Mouse (Mus musculus) spleen, adult 12 weeks (tissue): Measurements from ENCODE around the gene Pde1c.

Source experiments
- DNase-seq: peaks from one replicate; pipeline ENCODE4 v3.0.0; 2022; ENCODE audit warnings: low spot score

Gene Pde1c

DNA sequence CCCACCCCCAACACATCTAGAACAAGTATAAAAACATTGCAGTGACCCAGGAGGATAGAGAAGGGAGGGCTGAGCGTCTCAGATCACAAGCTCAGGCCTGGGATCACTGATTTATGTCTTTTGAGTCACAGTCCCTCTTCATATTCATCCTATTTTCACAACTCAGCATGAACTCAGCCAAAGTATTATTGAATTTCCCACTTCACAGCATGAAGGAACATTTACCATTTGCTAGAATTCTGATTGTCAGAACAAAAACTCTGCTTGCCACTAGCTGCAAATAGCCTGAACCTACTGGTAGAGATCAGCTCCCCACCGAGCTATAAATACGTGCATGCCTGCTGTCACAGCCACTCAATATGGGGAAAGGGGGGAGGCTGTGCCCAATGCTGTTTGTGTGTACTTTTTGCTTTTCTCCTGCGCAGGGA, 492.5 kb downstream of the Pde1c start:
- DNase-seq = no peak

DNA sequence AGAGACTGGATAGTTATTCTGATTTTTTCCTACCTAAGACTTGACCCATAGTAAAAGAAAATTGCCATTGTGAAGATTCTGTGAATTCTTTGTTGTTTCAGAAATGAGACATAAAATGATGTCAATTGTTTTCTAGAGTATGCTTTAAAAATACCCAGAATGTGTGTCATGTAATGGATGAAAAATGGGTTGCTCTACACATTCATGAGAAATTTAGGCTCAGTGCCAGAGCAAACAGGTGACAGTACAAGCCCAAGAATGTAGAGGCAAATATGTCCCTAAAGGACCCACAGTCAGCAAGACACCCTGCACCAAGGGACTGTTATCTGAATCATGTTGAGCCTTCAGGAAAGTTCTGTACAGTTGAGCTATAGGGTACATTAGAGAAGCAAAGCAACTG, 500.4 kb downstream of the Pde1c start:
- DNase-seq = no peak

DNA sequence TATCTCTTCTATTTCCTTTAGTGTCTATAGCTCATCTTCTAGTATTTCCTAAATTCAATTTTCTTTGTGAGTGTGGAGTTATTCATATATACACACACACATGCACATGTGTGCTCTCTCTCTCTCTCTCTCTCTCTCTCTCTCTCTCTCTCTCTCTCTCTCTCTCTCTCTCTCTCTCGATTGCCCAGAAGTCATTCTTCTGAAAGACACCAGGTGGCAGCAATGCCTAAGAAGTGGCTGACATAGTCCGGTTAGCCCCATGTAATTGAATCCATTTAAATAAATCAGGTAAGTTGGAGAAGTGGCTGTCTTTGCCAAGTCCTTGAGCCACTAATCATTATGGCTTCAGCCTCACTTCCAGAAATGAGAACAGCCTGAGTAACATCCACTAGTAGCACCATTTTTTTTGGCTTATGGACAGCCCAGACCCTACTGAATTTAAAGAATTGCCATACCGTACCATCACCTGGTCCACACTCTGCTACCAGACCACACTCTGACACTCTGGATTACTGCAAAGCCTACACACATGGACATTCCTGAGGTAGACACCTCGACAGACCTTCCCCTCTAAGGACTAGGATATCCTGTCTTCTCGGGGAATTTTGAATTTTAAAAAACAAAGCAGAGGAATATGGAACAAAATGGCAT, 502.1 kb downstream of the Pde1c start:
- DNase-seq = no peak

DNA sequence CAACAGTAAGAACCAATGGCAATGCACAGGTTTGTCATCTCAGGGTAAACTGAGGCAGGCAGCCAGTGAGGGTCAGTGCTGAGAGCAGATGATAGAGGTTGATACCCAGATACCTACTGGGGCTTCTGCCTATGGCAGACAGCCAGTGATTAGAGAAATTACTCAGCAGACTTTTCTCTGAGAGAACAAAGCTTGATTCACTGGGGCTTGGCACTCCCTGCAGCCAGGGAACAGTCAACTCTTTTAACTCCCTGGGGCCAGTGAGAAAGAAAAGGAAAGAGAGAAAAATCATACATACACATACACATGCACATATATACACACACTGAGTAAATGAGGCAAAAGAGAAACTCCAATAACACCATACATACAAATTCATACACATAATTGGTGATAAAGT, 505.2 kb downstream of the Pde1c start:
- DNase-seq = no peak

DNA sequence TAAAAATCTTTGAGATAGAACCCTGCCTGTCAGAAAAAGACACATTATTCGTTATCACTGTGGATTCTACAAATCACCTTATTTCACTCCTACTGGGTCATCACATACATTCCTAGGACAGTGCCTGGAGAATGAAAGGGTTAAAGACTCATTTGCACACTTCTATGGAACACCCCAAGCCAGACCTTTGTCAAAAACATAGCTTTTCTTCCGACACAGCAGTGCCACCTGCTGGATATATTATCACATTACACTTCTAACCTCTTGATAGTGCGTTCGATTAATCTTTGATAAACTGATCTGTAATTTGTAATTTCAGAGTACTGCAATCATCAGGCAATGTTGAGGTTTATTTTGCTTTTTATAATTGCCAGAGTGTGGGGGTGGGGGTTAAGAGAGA, 519.8 kb downstream of the Pde1c start:
- no peak for DNase-seq

DNA sequence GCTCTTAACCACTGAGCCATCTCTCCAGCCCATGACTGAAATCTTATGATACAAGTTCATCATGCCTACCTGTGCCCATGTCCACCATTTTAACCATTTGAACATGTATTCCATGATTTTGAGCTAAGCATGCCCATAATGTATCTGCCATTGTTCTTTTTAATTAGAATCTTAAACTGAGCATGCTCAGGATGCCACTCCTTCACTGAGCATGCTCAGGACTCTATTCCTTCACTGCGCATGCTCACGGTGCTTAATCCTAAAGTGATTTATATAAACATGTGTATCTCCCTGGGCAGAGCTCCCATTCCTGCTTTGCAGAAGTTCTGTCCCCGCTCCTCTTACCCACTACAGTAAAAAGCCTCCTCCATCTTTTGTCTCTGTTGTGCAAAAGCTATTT, 520.3 kb downstream of the Pde1c start:
- no peak for DNase-seq

DNA sequence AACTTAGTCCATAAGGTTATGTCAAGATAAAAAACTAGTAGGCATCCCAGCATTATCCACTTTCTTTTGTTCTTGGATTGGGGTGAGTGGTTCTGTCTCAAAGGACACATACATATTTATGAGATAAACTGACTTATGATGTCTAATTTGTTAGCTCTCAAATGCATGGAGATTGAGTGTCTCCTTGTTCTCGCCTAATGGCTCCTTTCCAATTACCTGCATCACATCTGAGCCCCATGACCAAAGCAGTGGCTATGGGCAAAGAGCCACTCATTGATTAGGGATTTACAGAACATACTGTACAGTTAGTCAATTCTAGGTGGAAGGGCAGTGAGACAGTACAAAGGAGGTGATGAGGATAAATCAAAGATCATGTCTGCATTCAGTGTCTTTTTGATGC, 524.2 kb downstream of the Pde1c start:
- DNase-seq = no peak

DNA sequence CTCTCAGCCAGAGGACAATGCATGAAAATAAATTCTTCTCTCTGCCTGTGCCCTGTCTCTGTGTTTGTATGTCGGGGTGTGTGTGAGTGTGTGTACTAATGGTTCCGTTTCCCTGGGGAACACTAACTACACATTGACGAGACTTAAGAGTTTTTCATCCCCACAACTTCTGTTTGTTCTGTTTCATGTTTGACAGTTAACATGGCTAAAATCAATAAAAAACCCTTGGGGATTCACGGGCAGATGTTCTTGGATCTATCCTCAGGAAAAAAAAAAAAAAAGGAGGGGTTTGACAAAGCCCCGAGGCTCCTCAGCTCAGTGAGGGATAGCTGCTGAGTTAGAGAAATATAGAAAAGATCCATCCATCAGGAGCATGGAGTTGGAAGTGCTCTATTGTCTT, 524.6 kb downstream of the Pde1c start:
- no peak for DNase-seq

DNA sequence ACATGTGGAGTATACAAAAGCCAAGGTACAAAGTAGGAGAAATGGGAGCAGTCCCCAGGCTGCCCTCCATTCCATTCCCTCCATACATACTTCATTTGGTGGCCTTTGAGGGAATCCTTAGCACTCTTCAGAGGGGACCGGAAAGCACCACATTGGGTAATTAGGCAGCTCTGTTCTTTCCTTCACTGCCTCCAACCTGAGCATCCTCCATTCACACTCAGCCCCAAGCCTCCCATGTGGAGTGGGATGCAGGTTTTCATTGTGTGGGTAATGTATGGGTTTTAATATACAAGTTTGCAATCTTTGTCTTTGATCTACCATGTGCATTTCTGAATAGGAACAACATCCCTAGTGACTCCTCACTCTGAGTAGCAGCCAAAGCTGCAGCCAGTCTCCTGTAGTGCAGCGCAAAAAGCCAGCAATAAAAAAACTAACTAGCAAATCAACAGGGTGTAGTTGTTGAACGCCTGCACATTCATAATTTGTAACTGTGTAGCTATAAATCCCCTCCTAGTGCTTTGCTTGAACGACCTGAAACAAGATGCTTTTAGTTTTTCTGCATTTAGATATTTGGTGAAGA, 529.3 kb downstream of the Pde1c start:
- DNase-seq = no peak

DNA sequence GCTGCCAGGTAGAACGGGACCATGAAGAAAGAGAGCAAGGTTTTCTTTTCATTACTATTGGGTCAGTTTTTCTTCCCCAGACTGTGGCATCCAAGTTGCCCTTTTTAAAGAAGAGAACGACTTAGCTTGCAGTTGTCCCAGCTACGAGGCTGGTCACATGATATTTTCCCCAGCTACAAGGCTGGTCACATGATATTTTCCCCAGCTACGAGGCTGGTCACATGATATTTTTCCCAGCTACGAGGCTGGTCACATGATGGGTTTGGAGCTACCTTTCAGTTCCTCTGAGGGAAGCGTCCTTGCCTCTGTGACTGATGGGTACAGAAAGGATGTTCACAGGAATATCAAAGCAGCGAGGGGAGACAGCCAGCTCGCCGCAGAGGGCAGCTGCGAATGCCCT, 533.8 kb downstream of the Pde1c start:
- DNase-seq = no peak

DNA sequence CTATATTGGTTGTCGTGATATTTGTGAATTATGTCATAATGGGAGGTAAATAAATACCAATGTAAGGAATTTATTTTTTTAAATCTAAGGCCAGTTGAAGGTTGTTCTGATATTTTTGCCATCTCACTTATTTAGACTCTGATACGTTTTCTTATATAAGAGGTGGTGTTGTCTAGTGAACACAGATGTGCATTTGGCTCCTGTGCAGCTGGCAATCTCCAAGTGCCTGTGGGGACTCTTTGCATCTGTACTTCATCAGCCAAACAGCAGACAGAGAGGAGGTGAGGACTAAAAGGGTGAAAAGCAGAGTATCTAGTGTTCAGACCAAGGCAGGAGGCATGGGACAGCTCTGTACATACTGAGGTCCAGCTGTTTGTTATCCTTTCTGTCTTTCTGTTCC, 536.7 kb downstream of the Pde1c start:
- DNase-seq = no peak

DNA sequence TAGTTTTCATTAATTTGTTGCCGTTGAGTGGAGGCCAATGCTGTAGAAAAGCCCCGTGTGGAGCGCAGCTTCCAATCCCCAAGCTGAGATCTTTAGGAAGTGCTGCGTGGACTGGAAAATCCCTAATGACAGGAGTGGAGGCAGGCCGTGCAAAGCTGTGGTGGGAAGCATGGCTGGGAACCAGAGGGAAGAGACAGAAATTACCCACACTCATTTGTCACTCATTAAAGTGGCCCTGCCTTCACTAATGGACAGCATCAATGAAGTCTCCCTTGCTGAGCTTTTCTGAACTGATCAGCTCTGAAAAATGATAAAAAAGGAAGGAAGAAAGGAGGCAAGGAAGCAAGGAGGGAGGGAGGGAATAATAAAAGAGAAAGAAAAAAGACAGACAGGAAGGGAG, 538.9 kb downstream of the Pde1c start:
- DNase-seq = no peak

DNA sequence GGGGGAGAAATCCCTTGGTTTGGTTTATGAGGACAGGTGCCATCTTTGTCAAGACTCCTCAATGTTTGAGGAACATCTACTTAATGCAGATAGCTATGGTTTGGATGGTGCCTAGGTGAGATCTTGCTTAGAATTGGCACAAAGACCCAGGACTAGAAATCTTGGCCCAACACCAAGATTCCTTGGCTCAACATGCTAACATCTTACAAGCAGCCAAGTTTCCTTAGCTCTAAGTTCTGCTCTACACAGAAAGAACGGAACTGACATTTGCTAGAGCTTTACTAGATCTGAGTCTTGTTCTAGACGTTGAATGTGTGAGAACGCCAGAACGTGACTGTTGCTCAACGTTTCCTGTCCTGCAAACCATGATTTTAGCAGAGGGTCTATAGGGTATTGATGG, 540.9 kb downstream of the Pde1c start:
- DNase-seq = no peak

DNA sequence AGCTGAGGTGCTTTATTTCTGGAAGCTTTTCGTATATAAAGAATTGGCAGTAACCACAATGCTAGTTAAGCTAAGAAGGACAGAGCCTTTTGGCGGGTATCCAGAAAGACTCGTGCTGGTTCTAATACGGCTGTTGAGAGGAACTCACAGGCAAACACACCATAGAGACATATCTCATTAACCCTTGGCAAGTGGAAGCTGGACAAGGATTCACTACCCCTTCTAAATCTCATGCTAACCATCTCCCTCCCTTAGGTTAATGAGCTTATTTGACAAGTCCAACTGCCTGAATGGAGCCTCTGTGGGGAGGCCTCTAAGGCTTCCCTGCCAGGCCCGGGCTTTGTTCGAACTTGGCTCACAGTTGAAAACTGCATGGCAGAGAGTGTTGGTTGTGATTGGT, 541.6 kb downstream of the Pde1c start:
- no peak for DNase-seq

DNA sequence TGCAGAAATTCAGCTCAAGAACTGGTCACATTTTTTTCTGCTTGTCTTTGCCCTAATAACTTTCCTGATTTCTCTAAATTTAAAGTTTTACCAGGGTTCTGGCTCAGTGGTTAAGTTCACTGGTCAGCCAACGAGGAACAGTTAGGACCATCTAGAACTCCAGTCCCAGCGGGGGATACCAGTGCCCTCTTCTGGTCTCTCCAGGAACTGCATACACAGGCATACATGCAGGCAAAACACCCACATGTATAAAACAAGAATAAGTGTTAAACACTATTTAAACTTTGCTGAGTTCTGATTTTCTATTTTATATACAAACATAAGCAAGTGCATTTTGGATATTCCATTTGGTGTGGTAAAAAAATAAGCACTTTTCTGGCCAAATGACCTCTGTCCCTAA, 543.4 kb downstream of the Pde1c start:
- DNase-seq = no peak
